Mouse (Mus musculus) testis, adult 2 months (tissue): Measurements from ENCODE around the gene Hoxa3. TPM values are rescaled to one million over a fixed set of nuclear protein-coding genes. Genes with fewer than 3 reads are reported as not detected.
A peak's percentile ranks its signal among the peaks of the same experiment; 100 is the strongest.

Experiments used
- H3K27ac ChIP-seq: fragments of 200-500 bp; 2 replicates; pipeline ENCODE4 v1.5.1; 2012; ENCODE audit warnings: low read depth, low read length; ENCODE audit not compliant: control insufficient read depth, insufficient read depth
- H3K27me3 ChIP-seq: fragments of 200-500 bp; 2 replicates; pipeline ENCODE4 v1.6.1; 2012; ENCODE audit warnings: mild to moderate bottlenecking, low read length, moderate library complexity; ENCODE audit not compliant: control insufficient read depth, insufficient read depth
- H3K36me3 ChIP-seq: fragments of 200-500 bp; 2 replicates; pipeline ENCODE4 v1.6.1; 2012; ENCODE audit warnings: mild to moderate bottlenecking, low read length; ENCODE audit not compliant: control insufficient read depth, insufficient read depth
- H3K4me1 ChIP-seq: fragments of 200-500 bp; 2 replicates; pipeline ENCODE4 v1.6.1; 2012; ENCODE audit warnings: low read length; ENCODE audit not compliant: control insufficient read depth, insufficient read depth
- H3K4me3 ChIP-seq: fragments of 200-500 bp; 2 replicates; pipeline ENCODE4 v1.5.1; 2012; ENCODE audit warnings: low read depth, mild to moderate bottlenecking, low read length, moderate library complexity, mixed read lengths; ENCODE audit not compliant: control insufficient read depth
- CTCF ChIP-seq: fragments of 200-500 bp; IDR thresholded peaks from 2 replicates; pipeline ENCODE4 v1.5.1; 2012; ENCODE audit warnings: low read depth, mild to moderate bottlenecking, inconsistent platforms, low read length, moderate library complexity; ENCODE audit not compliant: control insufficient read depth, insufficient read depth, insufficient replicate concordance
- POLR2A ChIP-seq: fragments of 200-500 bp; IDR thresholded peaks from 2 replicates; pipeline ENCODE4 v1.6.1; 2012; ENCODE audit warnings: low read depth, mild to moderate bottlenecking, inconsistent platforms, low read length, moderate library complexity; ENCODE audit not compliant: control insufficient read depth
- polyA plus RNA-seq: library from polyadenylated mRNA; depleted of rRNA; stranded (reverse); fragments of >200 nt; gene quantifications from 2 replicates; pipeline ENCODE4 v1.2.3, GENCODE M21; 2012

The Hoxa3 gene
- polyA plus RNA-seq, 1 experiment, result 5.8 TPM

DNA sequence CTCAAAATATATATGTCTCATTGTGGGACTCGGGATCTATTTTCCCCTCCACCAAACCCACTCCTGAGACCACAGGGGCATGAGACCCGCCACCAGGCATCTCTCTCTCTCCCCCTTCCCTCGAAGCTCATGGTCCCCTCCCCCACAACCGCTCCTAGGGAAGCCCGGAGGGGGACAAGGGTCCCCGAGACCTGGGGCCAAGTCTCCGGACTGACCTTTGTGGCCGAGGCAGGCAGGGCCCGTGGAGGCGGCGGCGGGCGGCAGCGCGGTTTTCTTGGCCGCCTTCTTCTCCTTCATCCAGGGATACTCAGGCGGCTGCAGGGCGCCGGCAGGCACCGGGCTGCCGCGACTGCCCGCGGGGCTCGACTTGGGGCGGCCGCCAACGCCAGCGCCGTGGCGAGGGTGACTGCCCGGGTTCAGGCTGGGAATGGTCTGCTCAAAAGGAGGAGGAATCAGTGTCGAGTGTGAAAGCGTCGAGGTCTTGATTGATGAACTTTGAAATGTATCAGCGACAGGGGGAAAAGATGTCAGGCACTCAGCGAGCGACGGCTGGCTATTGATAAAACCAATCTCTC, 49.0 kb downstream of the Hoxa3 start:
- H3K27me3 ChIP-seq, result peaks cover 21% of the 10 kb centered on the region
- no peak overlapping the region for H3K27ac ChIP-seq

DNA sequence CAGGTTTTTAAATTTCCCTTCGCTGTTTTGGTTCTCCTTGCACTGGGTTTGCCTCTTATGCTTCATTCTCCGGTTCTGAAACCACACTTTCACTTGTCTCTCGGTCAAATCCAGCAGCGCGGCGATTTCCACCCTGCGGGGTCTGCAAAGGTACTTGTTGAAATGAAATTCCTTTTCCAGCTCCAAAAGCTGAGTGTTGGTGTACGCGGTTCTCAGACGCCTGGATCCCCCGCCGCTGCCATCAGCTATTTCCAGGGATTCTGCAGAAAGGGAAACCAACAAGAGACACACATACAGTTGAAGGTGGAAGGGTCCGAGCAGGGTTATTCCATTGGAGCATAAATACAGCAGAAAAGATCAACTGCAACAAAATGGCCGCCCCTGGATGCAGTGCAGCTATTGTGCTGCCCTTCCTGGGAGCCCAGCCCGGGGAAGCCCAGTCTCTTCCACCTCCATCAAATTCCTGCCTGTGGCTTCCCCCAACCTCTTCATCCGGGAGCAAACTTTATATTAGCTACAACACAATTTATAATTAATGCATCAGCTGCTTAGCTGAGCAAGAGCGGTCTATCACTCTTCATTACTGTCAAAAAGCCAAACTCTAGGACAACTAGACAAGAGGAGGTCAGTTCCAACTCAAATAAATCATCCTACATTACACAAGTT, 49.6 kb downstream of the Hoxa3 start:
- no peak for TF ChIP-seq POLR2A
- TF ChIP-seq CTCF, result no peak
- Histone ChIP-seq H3K4me3 (no peak overlapping the region; the same call in 1 of the 2 replicates), H3K27me3 (peaks cover 19% of the 10 kb centered on the region)

More for the DNA sequence above, 49.0 kb downstream of the Hoxa3 start:
- H3K36me3 ChIP-seq, result no peaks in the 10 kb centered on the region
- no peak for TF ChIP-seq CTCF
- TF ChIP-seq POLR2A, result no peak
- peak overlapping the region; percentile 1; the same call in 1 of the 2 replicates for H3K4me3 ChIP-seq
- peaks cover 25% of the 10 kb centered on the region for H3K4me1 ChIP-seq

DNA sequence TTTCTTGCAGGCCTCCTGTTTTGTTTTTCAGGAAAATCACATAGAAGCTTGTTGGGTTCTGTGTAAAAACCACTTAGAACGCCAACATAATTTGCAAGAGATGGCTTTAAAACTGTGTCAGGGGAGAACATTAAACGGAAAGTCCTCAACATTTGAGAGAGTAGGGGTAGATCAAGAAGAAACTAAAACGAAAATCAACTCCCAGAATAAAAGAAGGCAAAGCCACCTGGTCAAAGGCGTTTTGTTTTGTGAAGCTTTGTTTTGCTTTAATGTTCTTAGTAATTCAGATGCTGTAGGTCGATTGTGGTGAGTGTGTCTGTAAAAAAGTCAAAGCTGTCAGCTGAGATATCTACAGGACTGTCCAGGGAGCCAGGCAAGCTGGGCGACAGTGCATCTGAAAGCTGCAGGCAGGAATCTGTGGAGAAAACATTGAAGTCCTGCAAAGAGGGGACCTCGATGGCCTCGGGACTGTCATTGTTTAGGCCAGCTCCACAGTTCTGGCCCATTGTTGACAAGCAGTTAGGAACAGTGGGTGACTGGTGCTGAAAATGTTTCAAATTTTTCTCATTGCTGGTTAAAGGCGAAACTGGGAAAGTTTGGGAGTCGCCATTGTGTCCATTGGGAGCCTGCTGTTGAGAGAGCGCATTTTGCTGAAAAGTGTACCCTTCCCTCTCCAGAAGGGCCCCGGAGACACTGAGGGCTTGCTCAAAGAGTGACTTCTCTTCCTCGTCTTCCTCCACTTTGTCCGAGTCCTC, 50.3 kb downstream of the Hoxa3 start:
- Histone ChIP-seq H3K27ac (no peak overlapping the region), H3K4me1 (peaks cover 32% of the 10 kb centered on the region), H3K27me3 (peaks cover 17% of the 10 kb centered on the region), H3K36me3 (no peaks in the 10 kb centered on the region), H3K4me3 (no peak overlapping the region; the same call in 1 of the 2 replicates)
- TF ChIP-seq CTCF (no peak), POLR2A (no peak)

More for the DNA sequence above, 49.6 kb downstream of the Hoxa3 start:
- H3K36me3 ChIP-seq, result no peaks in the 10 kb centered on the region
- no peak overlapping the region for H3K27ac ChIP-seq
- H3K4me1 ChIP-seq, result peaks cover 26% of the 10 kb centered on the region

- H3K4me1 ChIP-seq, result peaks cover 36% of the 10 kb centered on the region
- H3K27me3 ChIP-seq, result peaks cover 17% of the 10 kb centered on the region
- TF ChIP-seq CTCF (no peak), POLR2A (no peak)
- H3K4me3 ChIP-seq, result no peak overlapping the region
- H3K36me3 ChIP-seq, result no peaks in the 10 kb centered on the region
- no peak overlapping the region for H3K27ac ChIP-seq
Observed at GRCm38 (mm10) chr6:52162093-52162380, 51.1 kb downstream of the Hoxa3 start.

DNA sequence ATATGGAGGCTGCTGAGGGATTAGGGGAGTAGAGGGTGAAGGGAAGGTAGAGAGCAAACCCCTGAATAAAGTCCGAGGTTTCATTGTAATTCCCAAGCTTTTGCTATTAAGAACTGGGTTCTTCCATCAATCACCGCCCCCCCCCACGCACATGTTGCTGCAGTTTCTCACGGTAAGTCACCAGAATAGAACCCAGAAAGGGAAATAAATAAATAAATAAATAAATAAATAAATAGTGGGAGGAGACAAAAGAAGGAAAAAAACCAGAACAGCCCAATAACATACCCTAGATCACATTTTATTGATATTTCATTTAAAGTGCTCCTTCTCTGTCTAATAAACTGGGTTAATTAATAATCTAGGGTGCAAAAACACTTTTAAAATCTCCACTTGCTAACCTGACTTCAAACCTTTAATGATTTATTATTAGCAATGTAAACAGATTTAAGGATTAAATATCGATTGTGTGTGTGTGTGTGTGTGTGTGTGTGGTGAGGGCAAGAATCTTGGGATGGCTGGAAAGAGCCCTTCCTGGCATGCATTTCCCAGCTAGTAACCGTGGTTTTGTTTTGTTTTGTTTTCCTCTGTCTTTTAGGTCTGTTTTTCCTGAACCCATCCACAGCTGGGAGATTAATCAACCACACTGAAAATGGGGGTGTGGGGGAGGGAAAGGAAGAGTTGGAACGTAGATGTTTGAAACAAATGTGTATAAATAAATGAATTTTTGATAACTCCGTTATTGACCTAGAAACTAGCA, 51.6 kb downstream of the Hoxa3 start:
- H3K36me3 ChIP-seq, result no peaks in the 10 kb centered on the region
- no peak overlapping the region for H3K4me3 ChIP-seq
- TF ChIP-seq POLR2A (no peak), CTCF (no peak)
- H3K4me1 ChIP-seq, result peaks cover 36% of the 10 kb centered on the region
- H3K27ac ChIP-seq, result no peak overlapping the region
- peaks cover 17% of the 10 kb centered on the region for H3K27me3 ChIP-seq

- H3K4me3 ChIP-seq, result no peak overlapping the region
- peaks cover 17% of the 10 kb centered on the region for H3K27me3 ChIP-seq
- H3K27ac ChIP-seq, result no peak overlapping the region
- no peaks in the 10 kb centered on the region for H3K36me3 ChIP-seq
- TF ChIP-seq POLR2A, result no peak
- TF ChIP-seq CTCF, result no peak
- peaks cover 36% of the 10 kb centered on the region for H3K4me1 ChIP-seq
Observed at GRCm38 (mm10) chr6:52160511-52161335, 52.4 kb downstream of the Hoxa3 start.
